Mouse (Mus musculus) spleen, adult 2 months (tissue): ENCODE results near the gene Spdl1. TPM values are rescaled to one million over a fixed set of nuclear protein-coding genes. Genes with fewer than 3 reads are reported as not detected.

Experiments
- DNase-seq, 2 experiments: peaks; one replicate each; pipeline versions ENCODE4 v3.0.0 to v3.0.0-alpha.2; 2012 to 2021; ENCODE audit warnings: low spot score in 2 of 2, low read depth in 1 of 2
- H3K27ac ChIP-seq: fragments of 200-500 bp; 2 replicates; pipeline ENCODE4 v1.5.1; 2012; ENCODE audit warnings: low read length, inconsistent platforms; ENCODE audit not compliant: insufficient read depth
- H3K27me3 ChIP-seq: fragments of 200-500 bp; 2 replicates; pipeline ENCODE4 v1.6.1; 2012; ENCODE audit warnings: mild to moderate bottlenecking, moderate library complexity, low read length, inconsistent platforms; ENCODE audit not compliant: control insufficient read depth, insufficient read depth
- H3K36me3 ChIP-seq: fragments of 200-500 bp; 2 replicates; pipeline ENCODE4 v1.6.1; 2012; ENCODE audit warnings: mild to moderate bottlenecking, low read length, inconsistent platforms; ENCODE audit not compliant: control insufficient read depth, insufficient read depth
- H3K4me1 ChIP-seq: fragments of 200-500 bp; 2 replicates; pipeline ENCODE4 v1.6.1; 2011; ENCODE audit warnings: inconsistent platforms; ENCODE audit not compliant: control insufficient read depth, insufficient read depth, insufficient read length
- H3K4me3 ChIP-seq: fragments of 200-500 bp; 2 replicates; pipeline ENCODE4 v1.5.1; 2011; ENCODE audit warnings: mild to moderate bottlenecking, inconsistent platforms; ENCODE audit not compliant: insufficient read depth, insufficient read length; ENCODE audit errors: extremely low read depth
- CTCF ChIP-seq: fragments of 200-500 bp; IDR thresholded peaks from 2 replicates; pipeline ENCODE4 v1.5.1; 2011; ENCODE audit warnings: mild to moderate bottlenecking, inconsistent platforms; ENCODE audit not compliant: insufficient read depth, insufficient read length, insufficient replicate concordance; ENCODE audit errors: extremely low read depth
- POLR2A ChIP-seq: fragments of 200-500 bp; IDR thresholded peaks from 2 replicates; pipeline ENCODE4 v1.6.1; 2011; ENCODE audit warnings: low read depth, low read length, inconsistent platforms
- whole genome bisulfite sequencing: fragments of 180-500 bp; shearing (Covaris S2); methylation state at CpG from one replicate; pipeline ENCODE4 v1.1.7; 2018; 5-methylcytosine and 5-hydroxymethylcytosine counted together
- polyA plus RNA-seq: library from polyadenylated mRNA; depleted of rRNA; stranded (reverse); fragments of >200 nt; gene quantifications from 2 replicates; pipeline ENCODE4 v1.2.3, GENCODE M21; 2012

The Spdl1 gene
- polyA plus RNA-seq, 1 experiment = 0.96 TPM

DNA sequence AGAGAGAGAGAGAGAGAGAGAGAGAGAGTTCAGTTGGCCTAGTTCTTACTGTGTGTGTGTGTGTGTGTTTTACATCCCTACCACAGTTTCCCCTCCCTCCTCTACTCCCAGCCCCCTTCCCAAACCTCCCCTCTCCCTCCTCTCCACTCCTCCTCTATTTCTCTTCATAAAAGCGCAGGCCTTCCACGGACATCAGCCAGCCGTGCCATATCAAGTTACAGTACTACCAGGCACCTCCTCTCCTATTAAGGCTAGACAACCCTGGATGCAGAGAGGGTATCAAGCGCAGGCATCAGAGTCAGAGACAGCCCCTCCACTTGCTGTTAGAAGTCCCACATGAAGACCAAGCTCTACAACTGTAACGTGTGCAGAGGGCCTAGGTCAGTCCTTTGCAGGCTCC is 6.8 kb upstream of the Spdl1 start:
- H3K4me1 ChIP-seq = no peaks in the 10 kb centered on the region
- H3K27ac ChIP-seq = no peak overlapping the region
- no peaks in the 10 kb centered on the region for H3K36me3 ChIP-seq
- no peak for DNase-seq
- H3K4me3 ChIP-seq = no peak overlapping the region
- H3K27me3 ChIP-seq = no peaks in the 10 kb centered on the region
- 73% methylated on average over 5 of the region's 5 CpGs for WGBS
- no peak for TF ChIP-seq POLR2A
- no peak for TF ChIP-seq CTCF

DNA sequence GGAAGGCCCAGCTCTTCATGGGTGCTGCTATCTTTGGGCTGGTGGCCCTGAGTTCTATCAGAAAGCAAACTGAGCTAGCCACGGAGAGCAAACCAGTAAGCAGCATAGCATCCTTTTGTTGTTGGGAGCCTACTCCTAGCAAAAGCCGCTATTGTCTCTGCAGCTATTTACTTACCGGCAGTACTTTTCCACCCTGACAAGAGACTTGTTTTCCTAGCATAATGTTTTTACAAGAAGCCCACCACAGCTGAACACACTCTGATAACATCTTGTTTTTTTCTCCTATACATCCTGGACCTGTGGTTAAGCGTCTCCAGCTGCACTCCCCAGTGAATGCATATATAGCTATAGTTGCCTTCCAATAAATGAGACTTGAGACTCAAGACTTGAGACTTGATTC is 5.6 kb upstream of the Spdl1 start:
- Histone ChIP-seq H3K27me3 (no peaks in the 10 kb centered on the region), H3K4me1 (no peaks in the 10 kb centered on the region), H3K27ac (no peak overlapping the region), H3K36me3 (no peaks in the 10 kb centered on the region), H3K4me3 (no peak overlapping the region)
- 43% methylated on average over 4 of the region's 4 CpGs for WGBS
- DNase-seq = no peak
- TF ChIP-seq POLR2A = no peak
- no peak for TF ChIP-seq CTCF

DNA sequence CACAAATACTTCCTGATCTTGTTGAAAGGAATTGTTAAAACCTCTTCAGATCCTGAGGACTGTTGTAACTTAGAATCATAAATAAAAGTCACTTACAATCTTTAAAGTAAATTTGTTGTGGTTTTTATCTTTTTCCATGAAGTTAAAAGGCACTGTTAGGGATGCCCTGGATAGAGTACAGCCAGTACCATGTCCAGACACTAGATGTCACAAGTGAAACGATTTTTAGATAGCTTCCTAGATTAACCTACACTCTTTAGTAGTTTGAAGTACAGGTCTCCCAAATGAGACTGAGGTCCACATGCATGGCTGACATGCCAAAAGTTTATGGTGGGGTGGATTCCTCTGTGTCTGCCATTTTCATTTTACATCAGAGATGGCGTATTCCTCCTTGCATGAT is 2.8 kb upstream of the Spdl1 start:
- DNase-seq = no peak
- TF ChIP-seq CTCF (no peak), POLR2A (no peak)
- Histone ChIP-seq H3K36me3 (no peaks in the 10 kb centered on the region), H3K4me3 (no peak overlapping the region), H3K27me3 (no peaks in the 10 kb centered on the region), H3K27ac (no peak overlapping the region), H3K4me1 (peaks cover 5% of the 10 kb centered on the region; the same call in 1 of the 2 replicates)
- 39% methylated on average over 2 of the region's 2 CpGs for WGBS

DNA sequence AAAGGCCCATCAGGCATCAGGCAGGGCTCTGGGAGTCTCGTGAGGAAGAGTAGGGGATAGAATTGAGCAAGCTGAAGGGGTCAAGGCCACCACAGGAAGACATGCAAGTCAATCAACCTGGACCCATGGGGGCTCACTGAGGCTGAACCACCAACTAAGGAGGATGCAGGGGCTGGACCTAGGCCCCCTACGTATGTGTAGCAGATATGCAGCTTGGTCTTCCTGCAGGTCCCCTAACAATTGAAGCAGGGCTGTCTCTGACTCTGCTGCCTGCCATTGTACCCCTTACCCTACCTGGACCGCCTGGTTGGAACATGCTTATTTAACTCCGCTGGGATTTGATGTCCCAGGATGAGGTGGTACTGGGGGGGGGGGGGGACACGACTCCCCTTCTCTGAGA is 763 bp downstream of the Spdl1 start:
- Histone ChIP-seq H3K27ac (no peak overlapping the region), H3K27me3 (no peaks in the 10 kb centered on the region), H3K4me1 (peaks cover 5% of the 10 kb centered on the region; the same call in 1 of the 2 replicates), H3K36me3 (peaks cover 6% of the 10 kb centered on the region), H3K4me3 (peak overlapping the region; percentile 14; the same call in 1 of the 2 replicates)
- 16% methylated on average over 5 of the region's 5 CpGs for WGBS
- TF ChIP-seq CTCF = no peak
- TF ChIP-seq POLR2A = no peak
- no peak for DNase-seq

DNA sequence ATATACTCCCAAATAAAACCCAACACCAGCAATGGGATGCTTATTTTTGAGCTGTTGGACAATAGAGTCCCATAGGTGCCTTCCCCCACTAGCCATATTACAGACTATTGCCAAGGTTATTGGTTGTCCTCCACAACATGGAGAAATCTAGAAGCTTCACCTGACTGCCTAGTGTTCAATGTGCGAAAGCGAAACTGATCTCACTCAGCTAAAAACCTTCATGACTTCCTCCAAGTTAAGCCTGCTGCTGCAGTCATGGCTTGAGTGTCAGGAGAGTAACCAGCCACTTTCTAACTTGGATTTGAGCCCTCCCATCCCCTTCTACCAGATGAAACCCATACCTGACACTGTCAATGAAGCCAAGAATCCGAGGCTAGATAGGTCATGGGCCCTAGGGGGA is 5.6 kb downstream of the Spdl1 start:
- TF ChIP-seq CTCF = no peak
- TF ChIP-seq POLR2A = no peak
- Histone ChIP-seq H3K36me3 (peaks cover 12% of the 10 kb centered on the region), H3K4me3 (no peak overlapping the region), H3K27me3 (no peaks in the 10 kb centered on the region), H3K4me1 (peaks cover 4% of the 10 kb centered on the region; the same call in 1 of the 2 replicates), H3K27ac (no peak overlapping the region)
- WGBS = 92% methylated on average over 3 of the region's 3 CpGs
- no peak for DNase-seq

DNA sequence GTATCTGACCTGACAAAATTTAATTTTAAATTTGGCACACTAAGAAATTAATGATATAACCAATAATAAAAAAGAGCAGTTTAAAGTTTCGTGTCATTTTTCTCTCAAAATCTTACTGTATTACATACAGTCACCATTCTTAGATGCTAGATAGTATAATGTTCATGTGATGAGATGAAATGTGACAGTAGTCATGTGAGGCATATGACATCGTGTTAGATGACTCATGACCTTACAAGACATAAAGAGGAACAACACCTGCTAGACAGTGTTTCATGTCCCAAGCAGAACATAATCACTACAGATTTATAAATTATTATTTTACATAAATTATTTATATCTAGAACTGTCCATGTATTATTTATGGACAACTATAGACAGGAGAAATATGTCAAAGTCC is 6.5 kb downstream of the Spdl1 start:
- no peaks in the 10 kb centered on the region for H3K27me3 ChIP-seq
- peaks cover 15% of the 10 kb centered on the region for H3K36me3 ChIP-seq
- WGBS = 80% methylated on average over 2 of the region's 2 CpGs
- no peaks in the 10 kb centered on the region; the same call in 1 of the 2 replicates for H3K4me1 ChIP-seq
- H3K27ac ChIP-seq = no peak overlapping the region
- no peak for TF ChIP-seq CTCF
- TF ChIP-seq POLR2A = no peak
- DNase-seq = no peak
- no peak overlapping the region for H3K4me3 ChIP-seq

DNA sequence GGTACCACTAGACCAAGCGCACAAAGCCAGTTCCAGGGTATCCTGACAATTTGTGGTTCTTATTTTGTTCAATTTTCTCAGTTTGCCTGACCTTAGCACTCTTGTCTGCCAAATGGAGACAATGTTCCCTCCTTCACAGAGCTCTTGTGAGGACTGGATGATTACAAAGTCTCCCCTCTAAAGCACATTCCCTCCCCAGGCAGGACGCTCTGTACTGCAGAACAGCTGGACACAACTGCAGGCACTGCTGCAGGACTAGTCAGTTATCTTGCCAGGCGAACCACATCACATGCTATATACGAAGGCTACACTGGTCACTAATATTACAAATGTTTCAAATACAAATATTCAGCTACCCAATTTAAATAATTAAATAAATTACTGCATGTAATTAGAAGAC is 8.7 kb downstream of the Spdl1 start:
- Histone ChIP-seq H3K27ac (no peak overlapping the region), H3K4me3 (no peak overlapping the region), H3K36me3 (peaks cover 13% of the 10 kb centered on the region), H3K27me3 (no peaks in the 10 kb centered on the region), H3K4me1 (no peaks in the 10 kb centered on the region; the same call in 1 of the 2 replicates)
- no peak for TF ChIP-seq POLR2A
- no peak for TF ChIP-seq CTCF
- 93% methylated on average over 4 of the region's 4 CpGs for WGBS
- DNase-seq = no peak
